Mouse (Mus musculus) c-Kit-negative CD71-positive TER-119-positive erythroid progenitor cells, embryonic 14.5 days (primary cell): ENCODE measurements at regions not wholly inside any gene's neighbourhood (a gene's known extent, or its start where the extent isn't known, plus 50 kb on each side); places are given as distances from the start of the nearest gene placed in this dataset.

Experiments used
- DNase-seq: peaks from one replicate; pipeline ENCODE4 v3.0.0-alpha.2; 2013; ENCODE audit warnings: low read depth, low spot score

GRCm38 (mm10) chr10:17202556-17203415 is 520.2 kb upstream of the Cited2 start:
- DNase-seq = no peak

GRCm38 (mm10) chr10:17203416-17204110 is 519.5 kb upstream of the Cited2 start:
- DNase-seq = no peak

GRCm38 (mm10) chr10:17204153-17204552 is 518.9 kb upstream of the Cited2 start:
- DNase-seq = no peak

GRCm38 (mm10) chr10:17212551-17213309 is 510.3 kb upstream of the Cited2 start:
- no peak for DNase-seq

- DNase-seq = no peak
Observed at GRCm38 (mm10) chr10:17213310-17214064, 509.5 kb upstream of the Cited2 start.

- DNase-seq = no peak
Observed at GRCm38 (mm10) chr10:17214065-17214440, 509.0 kb upstream of the Cited2 start.

GRCm38 (mm10) chr10:17215029-17215428 is 508.0 kb upstream of the Cited2 start:
- no peak for DNase-seq

- DNase-seq = no peak
Observed at GRCm38 (mm10) chr10:17221495-17221894, 501.5 kb upstream of the Cited2 start.

GRCm38 (mm10) chr10:17225727-17226126 is 497.3 kb upstream of the Cited2 start:
- DNase-seq = no peak

GRCm38 (mm10) chr10:17230040-17230818 is 492.8 kb upstream of the Cited2 start:
- no peak for DNase-seq

GRCm38 (mm10) chr10:17235955-17236650 is 486.9 kb upstream of the Cited2 start:
- no peak for DNase-seq

- DNase-seq = no peak
Observed at GRCm38 (mm10) chr10:17236761-17237160, 486.3 kb upstream of the Cited2 start.

- no peak for DNase-seq
Observed at GRCm38 (mm10) chr10:17237463-17237862, 485.6 kb upstream of the Cited2 start.

- DNase-seq = no peak
Observed at GRCm38 (mm10) chr10:17237918-17238850, 484.8 kb upstream of the Cited2 start.

GRCm38 (mm10) chr10:17248270-17248669 is 474.7 kb upstream of the Cited2 start:
- DNase-seq = no peak

- no peak for DNase-seq
Observed at GRCm38 (mm10) chr10:17253040-17253439, 470.0 kb upstream of the Cited2 start.

- DNase-seq = no peak
Observed at GRCm38 (mm10) chr10:17260154-17260553, 462.9 kb upstream of the Cited2 start.

- DNase-seq = no peak
Observed at GRCm38 (mm10) chr10:17260615-17261014, 462.4 kb upstream of the Cited2 start.
